In the genomic region with DNA sequence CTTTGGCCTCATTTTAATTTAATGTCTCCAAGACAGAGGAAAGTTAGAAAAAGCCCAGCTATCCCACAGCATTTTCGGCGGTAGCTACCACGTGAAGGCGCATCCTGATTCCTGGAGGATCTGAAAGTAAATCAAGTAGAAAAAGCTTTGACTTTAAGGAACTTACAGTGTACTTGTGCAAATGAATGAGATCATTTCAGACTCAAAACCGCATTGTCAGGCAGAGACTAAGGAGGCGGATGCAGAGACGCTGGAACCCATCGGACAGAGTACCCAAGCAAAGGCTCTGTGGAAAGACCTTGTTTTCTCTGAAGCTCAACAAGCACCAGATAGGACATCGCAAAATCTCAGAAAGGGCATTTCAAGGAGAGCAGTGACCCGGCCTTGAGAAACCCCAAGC, we compare ENCODE assay signal across 26 mouse cellular contexts. TPM values are rescaled to one million over a fixed set of nuclear protein-coding genes. Genes with fewer than 3 reads are reported as not detected.
DNase-seq lines count a peak whose midpoint lies in the region; ATAC-seq and TF ChIP-seq lines count a peak whose summit lies in the region.
"Had no signal": no experiment of that assay in that cellular context is flagged by ENCODE, and none has a peak within 500 bp of the region (broad histone marks: within the 10 kb centered on the region; RNA-seq: fewer than 3 reads in every experiment).

No protein-coding gene starts in this region.

- no peak for ATAC-seq in liver, embryonic 11.5 days (replicated peaks; ENCODE audit: low FRiP score)
- peak; percentile 56 for ATAC-seq in megakaryocyte, adult 5-6 weeks (ENCODE audit: poor library complexity, severe bottlenecking)
- ATAC-seq: CD4-positive, CD25-positive, alpha-beta regulatory T cell, adult 4 months; forebrain, embryonic 14.5 days; forebrain, postnatal 0 days had no signal

- DNase-seq in liver, adult 2 months (ENCODE audit: extremely low read depth, low read depth, low spot score): peak; percentile 31
- DNase-seq in liver, embryonic 11.5 days (ENCODE audit: low spot score): no peak
- peak; percentile 3 for DNase-seq in thymus, postnatal 4 days
- DNase-seq in thymus, adult 18-20 months: no peak
- no peak for DNase-seq in cerebellum, postnatal 36 days
- DNase-seq: adrenal gland, adult 2 months; adrenal gland, postnatal 14 days; cerebellum, adult 11 months; cerebellum, adult 2 months; cerebellum, adult 9-11 months; cerebellum, postnatal 25 days; embryo, embryonic 11 days; forebrain, postnatal 0 days; gastrocnemius, adult 2 months; gastrocnemius, postnatal 25 days; heart, adult 2 months had no signal

- no peaks in the 10 kb centered on the region for H3K79me2 ChIP-seq in liver, adult 2 months (ENCODE audit: control insufficient read depth, insufficient read depth, low read length)

- H3K9me3 ChIP-seq in liver, embryonic 11.5 days (ENCODE audit: control insufficient read depth, low read length): no peaks in the 10 kb centered on the region
- H3K9me3 ChIP-seq: embryonic facial prominence, embryonic 10.5 days; embryonic facial prominence, embryonic 13.5 days; hindbrain, embryonic 15.5 days had no signal

- no peak overlapping the region for H3K9ac ChIP-seq in liver, adult 2 months (ENCODE audit: low read depth, low read length)
- H3K9ac ChIP-seq in liver, embryonic 11.5 days (ENCODE audit: low read depth, low read length): no peak overlapping the region
- H3K9ac ChIP-seq: embryonic facial prominence, embryonic 13.5 days; forebrain, postnatal 0 days; hindbrain, embryonic 12.5 days; hindbrain, embryonic 15.5 days had no signal

- no peak overlapping the region for H3K27ac ChIP-seq in liver, adult 2 months (replicated peaks; ENCODE audit: insufficient read depth, low read depth, low read length)
- no peak overlapping the region for H3K27ac ChIP-seq in liver, embryonic 11.5 days (ENCODE audit: low read depth, low read length)
- H3K27ac ChIP-seq: embryonic facial prominence, embryonic 10.5 days; embryonic facial prominence, embryonic 13.5 days; gastrocnemius, adult 2 months; heart, adult 2 months; hindbrain, embryonic 12.5 days; hindbrain, embryonic 15.5 days had no signal

- H3K4me1 ChIP-seq in liver, adult 2 months (ENCODE audit: control insufficient read depth, insufficient read depth, low read length): no peaks in the 10 kb centered on the region
- no peaks in the 10 kb centered on the region for H3K4me1 ChIP-seq in liver, embryonic 11.5 days (replicated peaks; ENCODE audit: control insufficient read depth, insufficient read depth, low read length)
- H3K4me1 ChIP-seq: embryonic facial prominence, embryonic 10.5 days; embryonic facial prominence, embryonic 13.5 days; hindbrain, embryonic 12.5 days; hindbrain, embryonic 15.5 days had no signal

- H3K4me3 ChIP-seq in liver, adult 2 months (ENCODE audit: insufficient read depth, low read depth, low read length): no peak overlapping the region
- H3K4me3 ChIP-seq in liver, embryonic 11.5 days (ENCODE audit: low read depth, low read length): no peak overlapping the region
- H3K4me3 ChIP-seq: embryonic facial prominence, embryonic 10.5 days; embryonic facial prominence, embryonic 13.5 days; erythroblast, embryonic 14.5 days; gastrocnemius, adult 2 months; heart, adult 2 months; hindbrain, embryonic 12.5 days; hindbrain, embryonic 15.5 days had no signal

- TF ChIP-seq POLR2A in liver, adult 2 months (IDR thresholded peaks at IDR 0.05; ENCODE audit: extremely low read depth, insufficient read depth, low read length): no peak

- H3K36me3 ChIP-seq in liver, adult 2 months (ENCODE audit: control insufficient read depth, insufficient read depth, low read length): no peaks in the 10 kb centered on the region
- no peaks in the 10 kb centered on the region for H3K36me3 ChIP-seq in liver, embryonic 11.5 days (ENCODE audit: control insufficient read depth, insufficient read depth, low read length)
- H3K36me3 ChIP-seq: embryonic facial prominence, embryonic 10.5 days; embryonic facial prominence, embryonic 13.5 days; hindbrain, embryonic 12.5 days; hindbrain, embryonic 15.5 days had no signal

- no peak overlapping the region for H3K4me2 ChIP-seq in liver, embryonic 11.5 days
- H3K4me2 ChIP-seq: embryonic facial prominence, embryonic 13.5 days; heart, embryonic 11.5 days; hindbrain, embryonic 12.5 days; hindbrain, embryonic 15.5 days had no signal

- TF ChIP-seq CTCF in liver, adult 2 months (IDR thresholded peaks at IDR 0.05; ENCODE audit: low read depth, low read length): no peak

- no peaks in the 10 kb centered on the region for H3K27me3 ChIP-seq in liver, adult 2 months (ENCODE audit: control insufficient read depth, insufficient read depth, low read length)
- H3K27me3 ChIP-seq in liver, embryonic 11.5 days (replicated peaks; ENCODE audit: control insufficient read depth, insufficient read depth, low read length): no peaks in the 10 kb centered on the region
- H3K27me3 ChIP-seq: embryonic facial prominence, embryonic 13.5 days; hindbrain, embryonic 12.5 days; hindbrain, embryonic 15.5 days had no signal

- WGBS in liver, adult 2 months: 89% methylated on average over 10 of the region's 10 CpGs
- WGBS in liver, embryonic 11.5 days: 91% methylated on average over 10 of the region's 10 CpGs

RNA-seq across cellular contexts. Expression of a gene that starts 14.4 kb away (rescaled TPM):
- 1.5 and 1.6 TPM in 2 replicates for total RNA-seq in liver, adult 2 months (2014; rRNA removed)
- 0.16 and 0.40 TPM in 2 replicates for polyA plus RNA-seq in liver, adult 2 months (2012; rRNA removed)
- polyA plus RNA-seq in liver, embryonic 11.5 days (2014; fragmentation: Nextera tagmentation; extraction: Ambion mirVana): 6.9 and 7.9 TPM in 2 replicates
- 27.9 and 35.5 TPM in 2 replicates for total RNA-seq in megakaryocyte, adult 5-6 weeks (2015)
- total RNA-seq in megakaryocyte, adult 5-6 weeks (2017): 74.4 TPM in 2 replicates
- polyA plus RNA-seq: C2C12; erythroblast, embryonic 14.5 days had no signal

Comparison
In these comparisons a context has a peak if more than half of its experiments do, and no peak if none do; other contexts are left out.
1. DNase-seq: peak in liver, adult 2 months (single experiment) and thymus, postnatal 4 days (single experiment); none in liver, embryonic 11.5 days (single experiment), thymus, adult 18-20 months (0 of 2) and cerebellum, postnatal 36 days (0 of 2).
2. RNA of a gene that starts 14.4 kb away (total RNA-seq): 27.9 to 74.4 TPM in megakaryocyte, adult 5-6 weeks; 1.5 to 1.6 TPM in liver, adult 2 months; every median in the first group is over 10 times any median in the second.